Mouse (Mus musculus): ENCODE measurements at regions not wholly inside any gene's neighbourhood (a gene's known extent, or its start where the extent isn't known, plus 50 kb on each side); places are given as distances from the start of the nearest gene placed in this dataset.

GRCm38 (mm10) chr13:75578971-75579370, 127.6 kb upstream of the Ell2 start:
- TF ChIP-seq FLI1 (IDR thresholded peaks at IDR 0.05; ENCODE audit: low read length) (no peak), GATA1 (IDR thresholded peaks at IDR 0.05; ENCODE audit: borderline replicate concordance, low read length) (no peak)

All from megakaryocyte, embryonic 14.5 days (primary cell).